Mouse (Mus musculus): Measurements from ENCODE around the gene Gpatch8.

Gpatch8 gene

GRCm38 (mm10) chr11:102496732-102497131 is 59.5 kb downstream of the Gpatch8 start:
- DNase-seq (ENCODE audit: low spot score): no peak

GRCm38 (mm10) chr11:102496206-102496605 is 60.0 kb downstream of the Gpatch8 start:
- DNase-seq (ENCODE audit: low spot score): no peak

GRCm38 (mm10) chr11:102495742-102496141 is 60.5 kb downstream of the Gpatch8 start:
- DNase-seq (ENCODE audit: low spot score): no peak

GRCm38 (mm10) chr11:102495114-102495513 is 61.1 kb downstream of the Gpatch8 start:
- no peak for DNase-seq (ENCODE audit: low spot score)

- no peak for DNase-seq (ENCODE audit: low spot score)
These were observed 62.0 kb downstream of the Gpatch8 start for GRCm38 (mm10) chr11:102494063-102494650.

- DNase-seq (ENCODE audit: low spot score): no peak
These were observed 63.0 kb downstream of the Gpatch8 start for GRCm38 (mm10) chr11:102493241-102493640.

- no peak for DNase-seq (ENCODE audit: low spot score)
These were observed 68.3 kb downstream of the Gpatch8 start for GRCm38 (mm10) chr11:102487901-102488300.

- DNase-seq (ENCODE audit: low spot score): no peak
These were observed 69.3 kb downstream of the Gpatch8 start for GRCm38 (mm10) chr11:102486733-102487386.

GRCm38 (mm10) chr11:102481779-102482178 is 74.4 kb downstream of the Gpatch8 start:
- no peak for DNase-seq (ENCODE audit: low spot score)

- DNase-seq (ENCODE audit: low spot score): no peak
These were observed 75.3 kb downstream of the Gpatch8 start for GRCm38 (mm10) chr11:102480897-102481296.

- DNase-seq (ENCODE audit: low spot score): no peak
These were observed 76.1 kb downstream of the Gpatch8 start for GRCm38 (mm10) chr11:102480111-102480510.

- no peak for DNase-seq (ENCODE audit: low spot score)
These were observed 76.6 kb downstream of the Gpatch8 start for GRCm38 (mm10) chr11:102479581-102479980.

- no peak for DNase-seq (ENCODE audit: low spot score)
These were observed 77.5 kb downstream of the Gpatch8 start for GRCm38 (mm10) chr11:102478671-102479070.

GRCm38 (mm10) chr11:102475027-102475426 is 81.2 kb downstream of the Gpatch8 start:
- DNase-seq (ENCODE audit: low spot score): no peak

GRCm38 (mm10) chr11:102469648-102470357 is 86.4 kb downstream of the Gpatch8 start, which contains the start of gene Itga2b:
Itga2b (minus strand) TSS chr11:102470122.
- no peak for DNase-seq (ENCODE audit: low spot score)

- DNase-seq (ENCODE audit: low spot score): peak; percentile 91
These were observed 89.1 kb downstream of the Gpatch8 start for GRCm38 (mm10) chr11:102467041-102467631.

GRCm38 (mm10) chr11:102465713-102466436 is 90.3 kb downstream of the Gpatch8 start:
- peak; percentile 58 for DNase-seq (ENCODE audit: low spot score)

GRCm38 (mm10) chr11:102464901-102465300 is 91.3 kb downstream of the Gpatch8 start:
- no peak for DNase-seq (ENCODE audit: low spot score)

- DNase-seq (ENCODE audit: low spot score): no peak
These were observed 94.4 kb downstream of the Gpatch8 start for GRCm38 (mm10) chr11:102461764-102462163.

- no peak for DNase-seq (ENCODE audit: low spot score)
These were observed 95.7 kb downstream of the Gpatch8 start for GRCm38 (mm10) chr11:102460541-102460940.

- peak; percentile 81 for DNase-seq (ENCODE audit: low spot score)
These were observed 100.3 kb downstream of the Gpatch8 start for GRCm38 (mm10) chr11:102455740-102456396.

Data from testis, postnatal 14 days (tissue).